24 mouse cellular contexts compared by ENCODE assay signal in genomic region chr2:152808178-152808577, GRCm38 (mm10). TPM values are rescaled to one million over a fixed set of nuclear protein-coding genes. Genes with fewer than 3 reads are reported as not detected.
DNase-seq lines count a peak whose midpoint lies in the region; ATAC-seq and TF ChIP-seq lines count a peak whose summit lies in the region.
"Had no signal": no experiment of that assay in that cellular context is flagged by ENCODE, and none has a peak within 500 bp of the region (broad histone marks: within the 10 kb centered on the region; RNA-seq: fewer than 3 reads in every experiment).

No protein-coding gene starts in this region.

- no peak for TF ChIP-seq CTCF in layer of hippocampus, adult 2 months (conservative IDR thresholded peaks at IDR 0.05)

- WGBS in intestine, embryonic 16.5 days, result 55% methylated on average over 3 of the region's 3 CpGs
- 61% methylated on average over 3 of the region's 3 CpGs for WGBS in liver, embryonic 13.5 days (ENCODE audit: insufficient replicate concordance)
- 89% methylated on average over 3 of the region's 3 CpGs for WGBS in hindbrain, embryonic 10.5 days
- WGBS in hindbrain, embryonic 14.5 days, result 93% methylated on average over 3 of the region's 3 CpGs

- H3K9ac ChIP-seq in intestine, embryonic 16.5 days (ENCODE audit: low read depth, low read length), result no peak overlapping the region
- H3K9ac ChIP-seq in liver, embryonic 13.5 days, result peak overlapping the region; percentile 55
- no peak overlapping the region for H3K9ac ChIP-seq in hindbrain, embryonic 14.5 days
- H3K9ac ChIP-seq: embryonic facial prominence, embryonic 12.5 days; forebrain, embryonic 13.5 days; hindbrain, embryonic 15.5 days; limb, embryonic 12.5 days; neural tube, embryonic 13.5 days; stomach, embryonic 15.5 days had no signal

- no peak overlapping the region for H3K4me2 ChIP-seq in intestine, embryonic 16.5 days (ENCODE audit: low read depth, low read length)
- peak overlapping the region; percentile 9 for H3K4me2 ChIP-seq in liver, embryonic 13.5 days
- H3K4me2 ChIP-seq in hindbrain, embryonic 14.5 days (replicated peaks), result no peak overlapping the region
- H3K4me2 ChIP-seq: embryonic facial prominence, embryonic 12.5 days; forebrain, embryonic 13.5 days; heart, embryonic 11.5 days; hindbrain, embryonic 15.5 days; limb, embryonic 12.5 days; neural tube, embryonic 13.5 days; stomach, embryonic 15.5 days had no signal

- H3K4me3 ChIP-seq in layer of hippocampus, adult 2 months, result no peak overlapping the region
- no peak overlapping the region for H3K4me3 ChIP-seq in intestine, embryonic 16.5 days (ENCODE audit: low read length)
- no peak overlapping the region for H3K4me3 ChIP-seq in liver, embryonic 13.5 days (replicated peaks)
- H3K4me3 ChIP-seq in hindbrain, embryonic 10.5 days, result no peak overlapping the region
- H3K4me3 ChIP-seq in hindbrain, embryonic 14.5 days (replicated peaks; ENCODE audit: low read length), result no peak overlapping the region
- H3K4me3 ChIP-seq: embryonic facial prominence, embryonic 12.5 days; erythroblast, embryonic 14.5 days; forebrain, embryonic 13.5 days; hindbrain, embryonic 15.5 days; limb, embryonic 12.5 days; neural tube, embryonic 13.5 days; stomach, embryonic 15.5 days had no signal

- H3K36me3 ChIP-seq in intestine, embryonic 16.5 days (ENCODE audit: control insufficient read depth, insufficient read depth, low read length), result no peaks in the 10 kb centered on the region
- peaks cover 39% of the 10 kb centered on the region for H3K36me3 ChIP-seq in liver, embryonic 13.5 days
- peaks cover 23% of the 10 kb centered on the region; the same call in 1 of the 2 replicates for H3K36me3 ChIP-seq in hindbrain, embryonic 10.5 days
- H3K36me3 ChIP-seq in hindbrain, embryonic 14.5 days (replicated peaks; ENCODE audit: control insufficient read depth, insufficient read depth), result no peaks in the 10 kb centered on the region
- H3K36me3 ChIP-seq: hindbrain, embryonic 15.5 days; neural tube, embryonic 13.5 days; stomach, embryonic 15.5 days had no signal

- H3K27ac ChIP-seq in layer of hippocampus, adult 2 months, result peak overlapping the region; percentile 6; the same call in 1 of the 2 replicates
- no peak overlapping the region; the same call in 1 of the 2 replicates for H3K27ac ChIP-seq in intestine, embryonic 16.5 days (ENCODE audit: low read length)
- H3K27ac ChIP-seq in liver, embryonic 13.5 days, result peak overlapping the region; percentile 100
- no peak overlapping the region for H3K27ac ChIP-seq in hindbrain, embryonic 10.5 days
- H3K27ac ChIP-seq in hindbrain, embryonic 14.5 days, result no peak overlapping the region
- H3K27ac ChIP-seq: embryonic facial prominence, embryonic 12.5 days; forebrain, embryonic 13.5 days; hindbrain, embryonic 15.5 days; limb, embryonic 12.5 days; neural tube, embryonic 13.5 days; stomach, embryonic 15.5 days had no signal

- no peaks in the 10 kb centered on the region for H3K9me3 ChIP-seq in intestine, embryonic 16.5 days (ENCODE audit: control insufficient read depth, low read length)
- no peaks in the 10 kb centered on the region for H3K9me3 ChIP-seq in liver, embryonic 13.5 days (replicated peaks)
- H3K9me3 ChIP-seq in hindbrain, embryonic 10.5 days, result no peaks in the 10 kb centered on the region
- H3K9me3 ChIP-seq in hindbrain, embryonic 14.5 days (ENCODE audit: control insufficient read depth, low read length), result no peaks in the 10 kb centered on the region
- H3K9me3 ChIP-seq: embryonic facial prominence, embryonic 12.5 days; forebrain, embryonic 13.5 days; hindbrain, embryonic 15.5 days; limb, embryonic 12.5 days; neural tube, embryonic 13.5 days; stomach, embryonic 15.5 days had no signal

- no peak for DNase-seq in layer of hippocampus, adult 2 months (ENCODE audit: low spot score in 2 of 2)
- no peak for DNase-seq in layer of hippocampus, adult 9-10 months (ENCODE audit: low spot score)
- no peak for DNase-seq in liver, embryonic 13.5 days
- no peak for DNase-seq in hindbrain, embryonic 10.5 days (ENCODE audit: low spot score)
- no peak for DNase-seq in spleen, postnatal 10 days (ENCODE audit: low spot score in 2 of 2)
- DNase-seq in hindbrain, embryonic 14.5 days (ENCODE audit: low spot score), result no peak
- DNase-seq: adrenal gland, adult 8-10 months; cerebellum, adult 9-11 months; gastrocnemius, postnatal 25 days; heart, postnatal 14 days; kidney, postnatal 36 days; midbrain, embryonic 14.5 days; right cerebral cortex, adult 18-20 months; spleen, adult 18-20 months; thymus, adult 2 months had no signal

- ATAC-seq in intestine, embryonic 16.5 days, result peak; percentile 47
- peak; percentile 26 for ATAC-seq in liver, embryonic 13.5 days (ENCODE audit: low read depth)
- ATAC-seq in hindbrain, embryonic 14.5 days (ENCODE audit: low FRiP score), result no peak
- ATAC-seq: forebrain, embryonic 13.5 days had no signal

- no peaks in the 10 kb centered on the region for H3K27me3 ChIP-seq in intestine, embryonic 16.5 days (replicated peaks; ENCODE audit: control insufficient read depth, insufficient read depth, low read length)
- no peaks in the 10 kb centered on the region for H3K27me3 ChIP-seq in liver, embryonic 13.5 days
- H3K27me3 ChIP-seq in hindbrain, embryonic 10.5 days (ENCODE audit: insufficient read depth, poor library complexity, severe bottlenecking), result no peaks in the 10 kb centered on the region
- H3K27me3 ChIP-seq in hindbrain, embryonic 14.5 days (ENCODE audit: control insufficient read depth, insufficient read depth, low read length), result no peaks in the 10 kb centered on the region
- H3K27me3 ChIP-seq: embryonic facial prominence, embryonic 12.5 days; forebrain, embryonic 13.5 days; hindbrain, embryonic 15.5 days; limb, embryonic 12.5 days; neural tube, embryonic 13.5 days; stomach, embryonic 15.5 days had no signal

- peaks cover 42% of the 10 kb centered on the region for H3K4me1 ChIP-seq in intestine, embryonic 16.5 days (ENCODE audit: control insufficient read depth, insufficient read depth, low read length)
- peaks cover 99% of the 10 kb centered on the region for H3K4me1 ChIP-seq in liver, embryonic 13.5 days (replicated peaks)
- H3K4me1 ChIP-seq in hindbrain, embryonic 10.5 days (replicated peaks), result peaks cover 52% of the 10 kb centered on the region
- H3K4me1 ChIP-seq in hindbrain, embryonic 14.5 days (replicated peaks; ENCODE audit: control insufficient read depth, insufficient read depth, low read length), result peaks cover 28% of the 10 kb centered on the region

RNA-seq across cellular contexts. Expression of gene Bcl2l1, which starts 23.4 kb away (rescaled TPM):
- 100 to 1,000 TPM; 129 to 134 TPM for total RNA-seq in layer of hippocampus, adult 2 months (2021)
- 65.8 and 66.8 TPM in 2 replicates for polyA plus RNA-seq in intestine, embryonic 16.5 days (2015; fragmentation: Nextera tagmentation; extraction: Ambion mirVana)
- 148 and 164 TPM in 2 replicates for polyA plus RNA-seq in liver, embryonic 13.5 days (2015; fragmentation: Nextera tagmentation; extraction: Ambion mirVana)
- polyA plus RNA-seq in hindbrain, embryonic 10.5 days (2016; fragmentation: Nextera tagmentation; extraction: Ambion mirVana), result 110 and 128 TPM in 2 replicates
- polyA plus RNA-seq in hindbrain, embryonic 14.5 days (2014; fragmentation: Nextera tagmentation; extraction: Ambion mirVana), result 155 and 165 TPM in 2 replicates

RNA-seq across cellular contexts. Expression of gene Tpx2, which starts 39.6 kb away (rescaled TPM):
- 1 to 10 TPM; 2.0 to 2.2 TPM for total RNA-seq in layer of hippocampus, adult 2 months (2021)
- polyA plus RNA-seq in intestine, embryonic 16.5 days (2015; fragmentation: Nextera tagmentation; extraction: Ambion mirVana), result 45.7 and 51.5 TPM in 2 replicates
- polyA plus RNA-seq in liver, embryonic 13.5 days (2015; fragmentation: Nextera tagmentation; extraction: Ambion mirVana), result 59.8 and 79.4 TPM in 2 replicates
- 106 and 137 TPM in 2 replicates for polyA plus RNA-seq in hindbrain, embryonic 10.5 days (2016; fragmentation: Nextera tagmentation; extraction: Ambion mirVana)
- 17.2 and 20.1 TPM in 2 replicates for polyA plus RNA-seq in hindbrain, embryonic 14.5 days (2014; fragmentation: Nextera tagmentation; extraction: Ambion mirVana)

RNA-seq across cellular contexts. Expression of gene Cox4i2, which starts 54.2 kb away (rescaled TPM):
- total RNA-seq in layer of hippocampus, adult 2 months (2021), result 1 to 10 TPM; 1.4 to 1.6 TPM
- polyA plus RNA-seq in intestine, embryonic 16.5 days (2015; fragmentation: Nextera tagmentation; extraction: Ambion mirVana), result 14.8 and 15.3 TPM in 2 replicates
- 1.1 and 1.2 TPM in 2 replicates for polyA plus RNA-seq in liver, embryonic 13.5 days (2015; fragmentation: Nextera tagmentation; extraction: Ambion mirVana)
- 5.0 and 5.1 TPM in 2 replicates for polyA plus RNA-seq in hindbrain, embryonic 10.5 days (2016; fragmentation: Nextera tagmentation; extraction: Ambion mirVana)
- 5.8 TPM in 2 replicates for polyA plus RNA-seq in hindbrain, embryonic 14.5 days (2014; fragmentation: Nextera tagmentation; extraction: Ambion mirVana)
- polyA plus RNA-seq: erythroblast, embryonic 14.5 days had no signal

Comparison
In these comparisons a context has a peak if more than half of its experiments do, and no peak if none do; other contexts are left out.
1. H3K27ac ChIP-seq: peak in layer of hippocampus, adult 2 months (single experiment) and liver, embryonic 13.5 days (single experiment); none in intestine, embryonic 16.5 days (single experiment), hindbrain, embryonic 10.5 days (single experiment) and hindbrain, embryonic 14.5 days (single experiment).